Mouse (Mus musculus) testis, adult 2 months (tissue): ENCODE data around the gene Rnf150. TPM values are rescaled to one million over a fixed set of nuclear protein-coding genes. Genes with fewer than 3 reads are reported as not detected.

Source experiments
- H3K27ac ChIP-seq: fragments of 200-500 bp; 2 replicates; pipeline ENCODE4 v1.5.1; 2012; ENCODE audit warnings: low read depth, low read length; ENCODE audit not compliant: control insufficient read depth, insufficient read depth
- H3K27me3 ChIP-seq: fragments of 200-500 bp; 2 replicates; pipeline ENCODE4 v1.6.1; 2012; ENCODE audit warnings: mild to moderate bottlenecking, low read length, moderate library complexity; ENCODE audit not compliant: control insufficient read depth, insufficient read depth
- H3K36me3 ChIP-seq: fragments of 200-500 bp; 2 replicates; pipeline ENCODE4 v1.6.1; 2012; ENCODE audit warnings: mild to moderate bottlenecking, low read length; ENCODE audit not compliant: control insufficient read depth, insufficient read depth
- H3K4me1 ChIP-seq: fragments of 200-500 bp; 2 replicates; pipeline ENCODE4 v1.6.1; 2012; ENCODE audit warnings: low read length; ENCODE audit not compliant: control insufficient read depth, insufficient read depth
- H3K4me3 ChIP-seq: fragments of 200-500 bp; 2 replicates; pipeline ENCODE4 v1.5.1; 2012; ENCODE audit warnings: low read depth, mild to moderate bottlenecking, low read length, moderate library complexity, mixed read lengths; ENCODE audit not compliant: control insufficient read depth
- CTCF ChIP-seq: fragments of 200-500 bp; IDR thresholded peaks from 2 replicates; pipeline ENCODE4 v1.5.1; 2012; ENCODE audit warnings: low read depth, mild to moderate bottlenecking, inconsistent platforms, low read length, moderate library complexity; ENCODE audit not compliant: control insufficient read depth, insufficient read depth, insufficient replicate concordance
- POLR2A ChIP-seq: fragments of 200-500 bp; IDR thresholded peaks from 2 replicates; pipeline ENCODE4 v1.6.1; 2012; ENCODE audit warnings: low read depth, mild to moderate bottlenecking, inconsistent platforms, low read length, moderate library complexity; ENCODE audit not compliant: control insufficient read depth
- polyA plus RNA-seq: library from polyadenylated mRNA; depleted of rRNA; stranded (reverse); fragments of >200 nt; gene quantifications from 2 replicates; pipeline ENCODE4 v1.2.3, GENCODE M21; 2012

Rnf150 gene
- polyA plus RNA-seq, 1 experiment: 0.33 TPM

- H3K27me3 ChIP-seq: no peaks in the 10 kb centered on the region
- no peak overlapping the region for H3K27ac ChIP-seq
- no peaks in the 10 kb centered on the region for H3K4me1 ChIP-seq
- no peaks in the 10 kb centered on the region for H3K36me3 ChIP-seq
- no peak overlapping the region for H3K4me3 ChIP-seq
- TF ChIP-seq CTCF: no peak
- TF ChIP-seq POLR2A: no peak
Observed at GRCm38 (mm10) chr8:82995727-82996438, 132.7 kb downstream of the Rnf150 start.

- no peak overlapping the region for H3K27ac ChIP-seq
- no peaks in the 10 kb centered on the region for H3K36me3 ChIP-seq
- H3K4me1 ChIP-seq: no peaks in the 10 kb centered on the region
- no peaks in the 10 kb centered on the region for H3K27me3 ChIP-seq
- TF ChIP-seq CTCF (no peak), POLR2A (no peak)
- no peak overlapping the region for H3K4me3 ChIP-seq
Observed at GRCm38 (mm10) chr8:82996843-82997242, 133.7 kb downstream of the Rnf150 start.

GRCm38 (mm10) chr8:82998778-82999177 lies 135.6 kb downstream of the Rnf150 start:
- H3K36me3 ChIP-seq: no peaks in the 10 kb centered on the region
- H3K27ac ChIP-seq: no peak overlapping the region
- H3K4me3 ChIP-seq: no peak overlapping the region
- no peaks in the 10 kb centered on the region for H3K27me3 ChIP-seq
- TF ChIP-seq POLR2A: no peak
- TF ChIP-seq CTCF: no peak
- H3K4me1 ChIP-seq: no peaks in the 10 kb centered on the region

DNA sequence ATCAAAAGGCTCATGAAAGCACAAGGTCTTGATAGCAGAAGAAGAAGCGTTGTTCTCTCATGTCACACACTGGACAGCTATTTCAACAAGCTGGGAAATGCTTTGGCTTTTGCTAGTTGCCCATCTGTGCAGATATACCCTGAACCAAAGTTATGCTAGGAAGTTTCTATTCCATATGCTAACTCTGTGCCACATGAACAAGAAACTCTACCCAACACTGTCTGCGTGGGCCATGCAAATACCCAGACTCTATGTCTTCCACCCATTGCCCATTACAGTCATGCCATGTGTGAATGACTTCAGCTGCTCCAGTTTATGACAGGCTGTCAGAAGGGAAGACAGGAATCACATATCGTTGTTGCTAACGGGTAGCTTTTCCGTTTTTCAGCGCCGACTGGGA lies 140.0 kb downstream of the Rnf150 start:
- no peaks in the 10 kb centered on the region for H3K27me3 ChIP-seq
- H3K4me3 ChIP-seq: no peak overlapping the region
- H3K36me3 ChIP-seq: no peaks in the 10 kb centered on the region
- no peaks in the 10 kb centered on the region for H3K4me1 ChIP-seq
- TF ChIP-seq CTCF: no peak
- TF ChIP-seq POLR2A: no peak
- no peak overlapping the region for H3K27ac ChIP-seq

GRCm38 (mm10) chr8:83009481-83009880 lies 146.3 kb downstream of the Rnf150 start:
- Histone ChIP-seq H3K4me3 (no peak overlapping the region), H3K27ac (no peak overlapping the region), H3K4me1 (no peaks in the 10 kb centered on the region), H3K27me3 (no peaks in the 10 kb centered on the region), H3K36me3 (no peaks in the 10 kb centered on the region)
- no peak for TF ChIP-seq POLR2A
- no peak for TF ChIP-seq CTCF

GRCm38 (mm10) chr8:83011286-83011685 lies 148.1 kb downstream of the Rnf150 start:
- Histone ChIP-seq H3K4me1 (no peaks in the 10 kb centered on the region), H3K36me3 (no peaks in the 10 kb centered on the region), H3K27me3 (no peaks in the 10 kb centered on the region), H3K27ac (no peak overlapping the region), H3K4me3 (no peak overlapping the region)
- TF ChIP-seq POLR2A: no peak
- TF ChIP-seq CTCF: no peak

GRCm38 (mm10) chr8:83011758-83012157 lies 148.6 kb downstream of the Rnf150 start:
- H3K4me3 ChIP-seq: no peak overlapping the region
- no peaks in the 10 kb centered on the region for H3K4me1 ChIP-seq
- no peak overlapping the region for H3K27ac ChIP-seq
- TF ChIP-seq CTCF (no peak), POLR2A (no peak)
- no peaks in the 10 kb centered on the region for H3K27me3 ChIP-seq
- H3K36me3 ChIP-seq: no peaks in the 10 kb centered on the region

GRCm38 (mm10) chr8:83028211-83028610 lies 165.1 kb downstream of the Rnf150 start:
- TF ChIP-seq POLR2A: no peak
- no peak for TF ChIP-seq CTCF
- no peak overlapping the region for H3K27ac ChIP-seq
- H3K36me3 ChIP-seq: no peaks in the 10 kb centered on the region
- no peaks in the 10 kb centered on the region for H3K4me1 ChIP-seq
- no peak overlapping the region for H3K4me3 ChIP-seq
- H3K27me3 ChIP-seq: no peaks in the 10 kb centered on the region

- no peak overlapping the region for H3K27ac ChIP-seq
- TF ChIP-seq CTCF (no peak), POLR2A (no peak)
- H3K4me1 ChIP-seq: no peaks in the 10 kb centered on the region
- H3K27me3 ChIP-seq: no peaks in the 10 kb centered on the region
- H3K4me3 ChIP-seq: no peak overlapping the region
- H3K36me3 ChIP-seq: no peaks in the 10 kb centered on the region
Observed at GRCm38 (mm10) chr8:83032800-83033199, 169.6 kb downstream of the Rnf150 start.
